Mouse (Mus musculus) spleen, adult 2 months (tissue): ENCODE measurements around the gene Tmed1. TPM values are rescaled to one million over a fixed set of nuclear protein-coding genes. Genes with fewer than 3 reads are reported as not detected.

Experiments
- DNase-seq, 2 experiments: peaks; one replicate each; pipeline versions ENCODE4 v3.0.0 to v3.0.0-alpha.2; 2012 to 2021; ENCODE audit warnings: low spot score in 2 of 2, low read depth in 1 of 2
- H3K27ac ChIP-seq: fragments of 200-500 bp; 2 replicates; pipeline ENCODE4 v1.5.1; 2012; ENCODE audit warnings: low read length, inconsistent platforms; ENCODE audit not compliant: insufficient read depth
- H3K27me3 ChIP-seq: fragments of 200-500 bp; 2 replicates; pipeline ENCODE4 v1.6.1; 2012; ENCODE audit warnings: mild to moderate bottlenecking, moderate library complexity, low read length, inconsistent platforms; ENCODE audit not compliant: control insufficient read depth, insufficient read depth
- H3K36me3 ChIP-seq: fragments of 200-500 bp; 2 replicates; pipeline ENCODE4 v1.6.1; 2012; ENCODE audit warnings: mild to moderate bottlenecking, low read length, inconsistent platforms; ENCODE audit not compliant: control insufficient read depth, insufficient read depth
- H3K4me1 ChIP-seq: fragments of 200-500 bp; 2 replicates; pipeline ENCODE4 v1.6.1; 2011; ENCODE audit warnings: inconsistent platforms; ENCODE audit not compliant: control insufficient read depth, insufficient read depth, insufficient read length
- H3K4me3 ChIP-seq: fragments of 200-500 bp; 2 replicates; pipeline ENCODE4 v1.5.1; 2011; ENCODE audit warnings: mild to moderate bottlenecking, inconsistent platforms; ENCODE audit not compliant: insufficient read depth, insufficient read length; ENCODE audit errors: extremely low read depth
- CTCF ChIP-seq: fragments of 200-500 bp; IDR thresholded peaks from 2 replicates; pipeline ENCODE4 v1.5.1; 2011; ENCODE audit warnings: mild to moderate bottlenecking, inconsistent platforms; ENCODE audit not compliant: insufficient read depth, insufficient read length, insufficient replicate concordance; ENCODE audit errors: extremely low read depth
- POLR2A ChIP-seq: fragments of 200-500 bp; IDR thresholded peaks from 2 replicates; pipeline ENCODE4 v1.6.1; 2011; ENCODE audit warnings: low read depth, low read length, inconsistent platforms
- WGBS: fragments of 180-500 bp; shearing (Covaris S2); methylation state at CpG from one replicate; pipeline ENCODE4 v1.1.7; 2018; 5-methylcytosine and 5-hydroxymethylcytosine counted together
- polyA plus RNA-seq: library from polyadenylated mRNA; depleted of rRNA; stranded (reverse); fragments of >200 nt; gene quantifications from 2 replicates; pipeline ENCODE4 v1.2.3, GENCODE M21; 2012

Tmed1 gene
- polyA plus RNA-seq, 1 experiment: 10.5 TPM

- Histone ChIP-seq H3K4me3 (no peak overlapping the region), H3K27me3 (no peaks in the 10 kb centered on the region), H3K27ac (no peak overlapping the region), H3K4me1 (no peaks in the 10 kb centered on the region), H3K36me3 (peaks cover 9% of the 10 kb centered on the region; the same call in 1 of the 2 replicates)
- no peak for TF ChIP-seq CTCF
- no peak for TF ChIP-seq POLR2A
- WGBS: 69% methylated on average over 7 of the region's 7 CpGs
- DNase-seq: no peak
Observed at GRCm38 (mm10) chr9:21539981-21540753, 30.1 kb upstream of the Tmed1 start.

DNA sequence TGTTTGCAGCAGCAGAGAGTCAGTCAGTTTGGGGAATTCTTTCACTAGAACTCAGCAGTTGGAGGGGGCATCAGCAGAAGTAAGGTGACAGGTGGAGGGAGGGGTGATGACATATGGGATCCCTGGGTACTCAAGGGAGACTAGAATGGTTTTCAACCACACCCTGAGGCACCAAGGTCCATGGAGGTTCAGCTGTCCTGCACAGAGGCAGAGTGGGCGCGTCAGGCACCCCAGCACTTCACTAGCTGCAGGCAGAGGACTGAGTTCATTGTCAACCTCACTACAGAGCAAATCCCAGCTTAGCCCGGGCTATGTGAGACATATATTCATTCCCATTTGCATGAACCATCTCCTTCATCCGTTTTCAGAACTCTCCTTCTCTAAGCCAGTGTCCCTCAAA is 27.0 kb upstream of the Tmed1 start:
- H3K27ac ChIP-seq: no peak overlapping the region
- TF ChIP-seq POLR2A: no peak
- TF ChIP-seq CTCF: no peak
- no peak for DNase-seq
- peaks cover 9% of the 10 kb centered on the region; the same call in 1 of the 2 replicates for H3K36me3 ChIP-seq
- no peaks in the 10 kb centered on the region for H3K27me3 ChIP-seq
- H3K4me1 ChIP-seq: no peaks in the 10 kb centered on the region
- WGBS: 74% methylated on average over 4 of the region's 4 CpGs
- H3K4me3 ChIP-seq: no peak overlapping the region

DNA sequence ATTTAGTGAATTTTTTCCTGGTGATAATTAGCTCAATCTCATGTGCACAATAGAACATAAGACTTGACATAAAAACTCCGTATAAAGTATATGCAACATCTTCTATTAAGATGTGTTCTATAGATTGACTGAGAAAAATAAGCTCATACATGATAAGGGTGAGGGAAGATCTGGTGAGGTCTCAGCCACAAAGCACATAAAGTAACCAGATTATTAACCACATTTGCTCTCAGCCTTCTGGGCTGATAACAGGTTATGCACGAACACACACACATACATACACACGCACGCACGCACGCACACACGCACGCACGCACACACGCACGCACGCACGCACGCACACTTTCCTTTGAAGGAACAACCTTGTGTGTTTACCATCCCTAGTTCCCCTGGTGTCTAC is 26.4 kb upstream of the Tmed1 start:
- no peak for DNase-seq
- TF ChIP-seq CTCF (no peak), POLR2A (no peak)
- no peaks in the 10 kb centered on the region for H3K27me3 ChIP-seq
- WGBS: 77% methylated on average over 14 of the region's 14 CpGs
- H3K4me3 ChIP-seq: no peak overlapping the region
- H3K27ac ChIP-seq: no peak overlapping the region
- no peaks in the 10 kb centered on the region for H3K4me1 ChIP-seq
- H3K36me3 ChIP-seq: peaks cover 12% of the 10 kb centered on the region; the same call in 1 of the 2 replicates

DNA sequence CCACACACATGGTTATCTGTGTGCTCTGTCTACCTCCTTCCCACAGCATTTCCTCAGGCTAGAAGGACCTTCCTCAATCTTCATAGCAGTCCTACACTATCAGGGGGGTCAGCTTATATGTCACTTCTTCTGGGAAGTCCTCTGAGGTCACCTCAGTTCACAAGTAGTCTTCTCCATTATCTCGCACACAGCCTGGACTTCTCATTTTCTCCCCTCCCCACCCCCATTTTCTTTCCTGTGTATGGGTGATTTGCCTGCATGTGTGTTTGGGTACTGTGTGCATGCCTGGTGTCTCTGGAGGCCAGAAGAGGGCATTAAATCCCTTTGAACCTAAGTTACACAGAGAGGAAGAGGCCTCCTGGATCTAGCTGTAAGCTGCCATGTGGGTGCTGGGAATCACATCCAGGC is 17.9 kb upstream of the Tmed1 start:
- Histone ChIP-seq H3K36me3 (peaks cover 14% of the 10 kb centered on the region), H3K27ac (peak overlapping the region; percentile 29; the same call in 1 of the 2 replicates), H3K27me3 (no peaks in the 10 kb centered on the region), H3K4me1 (peaks cover 12% of the 10 kb centered on the region; the same call in 1 of the 2 replicates), H3K4me3 (no peak overlapping the region)
- no peak for DNase-seq
- no peak for TF ChIP-seq CTCF
- no peak for TF ChIP-seq POLR2A
- 22% methylated on average over 1 of the region's 1 CpGs for WGBS

- Histone ChIP-seq H3K27me3 (no peaks in the 10 kb centered on the region), H3K36me3 (peaks cover 14% of the 10 kb centered on the region), H3K4me1 (peaks cover 12% of the 10 kb centered on the region; the same call in 1 of the 2 replicates), H3K4me3 (no peak overlapping the region), H3K27ac (peak overlapping the region; percentile 29; the same call in 1 of the 2 replicates)
- no peak for DNase-seq
- TF ChIP-seq POLR2A (no peak), CTCF (no peak)
- WGBS: 89% methylated on average over 2 of the region's 2 CpGs
Observed at GRCm38 (mm10) chr9:21527100-21527801, 17.2 kb upstream of the Tmed1 start.

- H3K4me3 ChIP-seq: peak overlapping the region; percentile 78
- peaks cover 12% of the 10 kb centered on the region; the same call in 1 of the 2 replicates for H3K4me1 ChIP-seq
- peaks cover 11% of the 10 kb centered on the region for H3K36me3 ChIP-seq
- H3K27ac ChIP-seq: peak overlapping the region; percentile 89
- 35% methylated on average over 3 of the region's 3 CpGs for WGBS
- no peak for DNase-seq
- H3K27me3 ChIP-seq: no peaks in the 10 kb centered on the region
- TF ChIP-seq CTCF (no peak), POLR2A (no peak)
Observed at GRCm38 (mm10) chr9:21526634-21526944, 16.5 kb upstream of the Tmed1 start.
